Mouse (Mus musculus): ENCODE data around the gene Itk.

- TF ChIP-seq CTCF (IDR thresholded peaks at IDR 0.05; ENCODE audit: low read depth, low read length) (no peak), POLR2A (IDR thresholded peaks at IDR 0.05; ENCODE audit: borderline replicate concordance, low read depth, low read length) (no peak)
Measured at GRCm38 (mm10) chr11:46293491-46293890, 95.8 kb downstream of the Itk start.

Data from bone marrow macrophage, adult 2 months (primary cell).